Mouse (Mus musculus): ENCODE measurements around the gene Krtap4-13.
"Not testable (repeated sequence)": the region's sequence is repeated elsewhere in the genome, so short reads cannot be mapped to it uniquely, and the experiment has no call there.

Krtap4-13 gene

GRCm38 (mm10) chr11:99809792-99810191 lies at the start of gene Krtap4-13:
Gene Krtap4-13 (minus strand): TSS chr11:99809892.
- not testable (repeated sequence) for DNase-seq (ENCODE audit: low spot score)

DNA sequence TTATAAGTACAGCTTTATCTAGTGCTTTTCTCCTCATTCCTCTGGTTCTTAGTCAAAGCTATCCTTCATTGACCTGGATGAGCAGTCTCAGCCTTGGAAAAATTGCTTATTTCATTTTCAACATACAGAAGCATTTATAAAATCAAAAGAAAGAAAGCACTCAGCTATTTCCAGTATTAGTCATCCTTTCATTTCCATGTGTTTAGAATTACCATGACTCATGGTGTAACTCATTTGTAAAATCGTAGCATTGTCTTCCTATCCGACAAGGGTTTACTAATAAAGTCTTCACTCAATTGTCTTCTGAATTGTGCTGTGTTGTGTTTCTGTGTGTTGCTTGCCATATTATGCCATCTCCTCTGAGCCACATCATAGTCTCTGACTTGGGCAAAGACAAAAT lies 49.1 kb upstream of the Krtap4-13 start:
- DNase-seq (ENCODE audit: low spot score), result no peak

DNA sequence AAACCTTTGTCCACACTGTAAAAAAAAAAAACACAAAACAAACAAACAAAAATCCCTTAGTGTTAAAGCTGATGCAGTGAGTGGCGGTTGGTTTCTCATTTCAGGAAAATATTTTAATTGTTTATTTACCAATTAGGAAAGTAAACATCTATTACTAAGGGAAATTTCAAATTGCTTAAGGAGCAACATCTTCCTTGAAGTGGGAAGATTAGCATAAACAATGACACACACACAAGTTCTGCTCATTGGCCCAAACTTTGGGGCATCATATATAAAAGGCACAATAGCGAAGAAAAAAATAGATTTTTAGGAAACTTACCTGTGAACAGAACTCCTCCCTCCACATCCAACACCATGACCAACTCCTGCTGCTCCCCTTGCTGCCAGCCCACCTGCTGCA lies 47.9 kb upstream of the Krtap4-13 start, which contains the start of gene Gm11568:
TSS of gene Gm11568 (plus strand) at position 301 of the 400 bp plus-strand sequence.
- DNase-seq (ENCODE audit: low spot score), result no peak

DNA sequence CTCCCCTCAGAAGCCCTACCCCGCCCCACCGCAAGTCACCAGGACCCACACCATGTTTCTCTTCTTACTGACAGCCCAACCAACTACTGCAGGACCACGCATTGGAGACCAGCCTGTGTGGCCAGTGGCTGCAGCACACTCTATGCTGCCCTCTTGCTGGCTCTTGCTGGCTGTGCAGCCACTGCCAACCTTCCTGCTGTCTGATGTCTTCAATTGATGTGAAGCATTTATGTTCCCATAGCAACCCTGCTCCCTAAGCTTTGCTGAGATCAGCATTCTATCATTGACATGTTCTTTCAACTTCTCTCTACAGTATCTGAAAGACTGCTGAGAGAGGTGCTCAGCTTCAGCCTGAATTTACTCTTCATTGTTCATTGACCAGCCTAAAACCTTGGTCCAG lies 44.4 kb upstream of the Krtap4-13 start:
- peak; percentile 46 for DNase-seq (ENCODE audit: low spot score)

GRCm38 (mm10) chr11:99851508-99851907 lies 41.8 kb upstream of the Krtap4-13 start, which contains the start of gene Krtap4-16:
Gene Krtap4-16 (minus strand): TSS chr11:99851608.
- DNase-seq (ENCODE audit: low spot score), result no peak

DNA sequence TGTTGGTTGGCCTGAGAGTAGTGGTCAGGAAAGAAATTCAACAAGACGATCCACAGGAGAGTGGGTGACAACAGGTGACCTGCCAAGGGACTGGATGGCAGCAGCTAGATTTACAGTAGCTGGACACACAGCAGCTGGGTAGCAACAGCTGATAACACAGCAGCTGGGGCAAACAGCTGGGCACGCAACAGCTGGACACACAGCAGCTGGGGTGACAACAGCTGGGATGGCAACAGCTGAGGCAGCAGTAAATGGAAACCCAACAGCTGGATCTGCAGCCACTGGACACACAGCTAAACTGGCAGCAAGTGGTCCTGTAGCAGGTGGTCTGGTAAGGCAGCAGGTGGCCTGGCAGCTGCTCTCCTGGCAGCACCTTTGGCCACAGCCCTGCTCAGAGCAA lies 37.1 kb upstream of the Krtap4-13 start:
- no peak for DNase-seq (ENCODE audit: low spot score)

DNA sequence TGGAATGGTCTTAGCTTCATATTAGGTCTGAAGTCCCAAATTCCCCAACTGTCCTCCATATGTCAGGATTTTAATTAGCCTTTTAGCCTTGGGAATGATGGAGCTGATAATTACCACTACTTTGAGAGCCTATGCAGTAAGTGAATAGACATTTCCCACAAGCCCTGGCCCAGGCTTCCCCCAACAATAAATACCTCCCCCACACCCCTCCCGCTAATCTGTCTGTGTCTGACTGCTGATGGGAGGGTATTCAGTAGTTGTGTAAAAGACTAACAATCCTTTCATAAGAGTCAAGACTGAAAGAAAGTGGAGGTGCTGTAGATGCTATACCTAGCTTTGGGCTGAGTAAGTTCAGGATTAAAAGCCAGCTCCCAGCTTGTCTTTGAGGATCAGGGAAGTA lies 32.5 kb upstream of the Krtap4-13 start:
- DNase-seq (ENCODE audit: low spot score), result peak; percentile 1

- no peak for DNase-seq (ENCODE audit: low spot score)
Measured at GRCm38 (mm10) chr11:99837966-99838365, 28.3 kb upstream of the Krtap4-13 start, which contains the start of gene 2300003K06Rik. Gene 2300003K06Rik (minus strand): TSS chr11:99838066.

GRCm38 (mm10) chr11:99815566-99815965 lies 5.9 kb upstream of the Krtap4-13 start, which contains the start of gene Gm11564:
Gene Gm11564 (minus strand): TSS chr11:99815666.
- DNase-seq (ENCODE audit: low spot score), result not testable (repeated sequence)

DNA sequence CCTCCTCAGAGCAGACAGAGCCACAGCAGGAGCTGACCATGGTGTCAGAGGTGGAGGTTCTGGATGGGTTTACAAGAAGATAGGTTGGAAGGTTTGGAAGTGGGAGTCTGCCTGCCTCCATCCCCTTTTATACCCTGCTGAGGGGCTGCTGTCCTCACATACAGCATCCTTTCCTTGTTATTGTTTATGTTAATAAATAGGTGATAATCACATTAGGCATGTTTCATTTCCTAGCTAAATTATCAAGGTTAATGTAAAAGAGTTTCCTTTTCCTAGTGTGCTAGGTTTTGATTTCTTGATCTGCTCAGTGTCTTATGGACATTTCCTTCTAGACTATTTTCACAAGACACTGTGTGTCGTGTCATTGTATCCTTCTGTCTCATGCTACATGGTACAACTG lies 5.3 kb downstream of the Krtap4-13 start, which contains the start of gene Gm11554:
TSS of gene Gm11554 (minus strand) at position 101 of the 400 bp plus-strand sequence.
- DNase-seq (ENCODE audit: low spot score), result not testable (repeated sequence)

DNA sequence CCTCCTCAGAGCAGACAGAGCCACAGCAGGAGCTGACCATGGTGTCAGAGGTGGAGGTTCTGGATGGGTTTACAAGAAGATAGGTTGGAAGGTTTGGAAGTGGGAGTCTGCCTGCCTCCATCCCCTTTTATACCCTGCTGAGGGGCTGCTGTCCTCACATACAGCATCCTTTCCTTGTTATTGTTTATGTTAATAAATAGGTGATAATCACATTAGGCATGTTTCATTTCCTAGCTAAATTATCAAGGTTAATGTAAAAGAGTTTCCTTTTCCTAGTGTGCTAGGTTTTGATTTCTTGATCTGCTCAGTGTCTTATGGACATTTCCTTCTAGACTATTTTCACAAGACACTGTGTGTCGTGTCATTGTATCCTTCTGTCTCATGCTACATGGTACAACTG lies 10.9 kb downstream of the Krtap4-13 start, which contains the start of gene Gm11569:
TSS of gene Gm11569 (minus strand) at position 101 of the 400 bp plus-strand sequence.
- not testable (repeated sequence) for DNase-seq (ENCODE audit: low spot score)

GRCm38 (mm10) chr11:99793367-99793766 lies 16.3 kb downstream of the Krtap4-13 start, which contains the start of gene Gm11596:
Gene Gm11596 (minus strand): TSS chr11:99793467.
- DNase-seq (ENCODE audit: low spot score), result no peak

DNA sequence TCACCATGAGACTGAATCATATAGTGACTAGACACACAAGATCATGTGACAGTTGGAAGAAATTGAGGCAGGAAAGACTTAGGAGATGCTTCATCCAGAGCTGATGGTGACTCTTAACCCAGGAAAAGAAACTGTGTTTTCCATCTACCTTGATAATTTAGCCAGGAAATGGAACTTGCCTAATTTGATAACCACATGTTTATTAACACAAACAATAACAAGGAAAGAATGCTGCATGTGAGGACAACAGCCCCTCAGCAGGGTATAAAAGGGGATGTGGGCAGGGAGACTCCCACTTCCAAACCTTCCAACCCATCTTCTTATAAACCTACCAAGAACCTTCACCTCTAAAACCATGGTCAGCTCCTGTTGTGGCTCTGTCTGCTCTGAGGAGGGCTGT lies 24.8 kb downstream of the Krtap4-13 start, which contains the start of gene Krtap4-9:
TSS of gene Krtap4-9 (plus strand) at position 301 of the 400 bp plus-strand sequence.
- not testable (repeated sequence) for DNase-seq (ENCODE audit: low spot score)

DNA sequence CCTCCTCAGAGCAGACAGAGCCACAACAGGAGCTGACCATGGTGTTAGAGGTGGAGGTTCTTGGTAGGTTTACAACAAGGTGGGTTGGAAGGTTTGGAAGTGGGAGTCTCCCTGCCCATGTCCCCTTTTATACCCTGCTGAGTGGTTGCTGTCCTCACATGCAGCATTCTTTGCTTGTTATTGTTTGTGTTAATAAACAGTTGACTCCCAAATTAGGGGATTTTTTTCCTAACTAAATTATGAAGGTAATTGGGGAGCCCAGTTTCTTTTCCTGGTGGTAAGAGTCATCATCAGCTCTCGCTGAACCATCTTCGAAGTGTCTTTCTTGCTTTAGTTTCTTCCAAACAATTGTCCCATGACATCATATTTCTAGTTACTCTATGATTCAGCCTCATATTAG lies 29.1 kb downstream of the Krtap4-13 start, which contains the start of gene Krtap4-8:
TSS of gene Krtap4-8 (minus strand) at position 101 of the 400 bp plus-strand sequence.
- no peak for DNase-seq (ENCODE audit: low spot score)

- DNase-seq (ENCODE audit: low spot score), result peak; percentile 66
Measured at GRCm38 (mm10) chr11:99778401-99778800, 31.3 kb downstream of the Krtap4-13 start.

GRCm38 (mm10) chr11:99772813-99773212 lies 36.9 kb downstream of the Krtap4-13 start, which contains the start of gene Gm11595:
Gene Gm11595 (minus strand): TSS chr11:99772913.
- not testable (repeated sequence) for DNase-seq (ENCODE audit: low spot score)

DNA sequence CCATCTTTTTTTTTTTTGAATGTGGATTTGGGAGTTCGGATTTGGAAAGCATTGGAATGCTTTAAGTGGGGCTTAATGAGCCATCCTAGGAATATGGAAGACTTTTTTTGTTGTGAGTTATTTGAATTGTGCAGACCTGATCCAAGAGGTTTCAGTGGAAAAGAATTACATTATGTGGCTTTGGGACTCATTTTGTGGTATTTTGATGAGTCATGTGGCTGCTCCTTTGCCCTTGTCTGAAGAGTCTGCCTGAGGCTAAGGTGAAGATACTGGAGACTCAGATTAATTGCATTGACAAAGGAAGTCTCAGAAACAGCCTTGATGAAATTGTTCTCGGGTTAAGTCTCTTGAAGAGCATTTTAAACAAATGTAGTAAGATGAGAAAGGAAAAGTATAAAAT lies 41.3 kb downstream of the Krtap4-13 start:
- DNase-seq (ENCODE audit: low spot score), result no peak

Measured in embryo, embryonic 10.5 days (tissue).